11 mouse cellular contexts compared by ENCODE assay signal in genomic region chr2:59042616-59043015, GRCm38 (mm10).
DNase-seq lines count a peak whose midpoint lies in the region; ATAC-seq and TF ChIP-seq lines count a peak whose summit lies in the region.
"Had no signal": no experiment of that assay in that cellular context is flagged by ENCODE, and none has a peak within 500 bp of the region (broad histone marks: within the 10 kb centered on the region; RNA-seq: fewer than 3 reads in every experiment).

No protein-coding gene starts in this region.

- TF ChIP-seq CTCF in C2C12 (IDR thresholded peaks at IDR 0.05; ENCODE audit: control insufficient read depth, insufficient read depth, insufficient read length): no peak
- TF ChIP-seq CTCF in cerebellum, adult 2 months (IDR thresholded peaks at IDR 0.05; ENCODE audit: borderline replicate concordance, insufficient read depth, low read depth, low read length): no peak

- 70% methylated on average over 13 of the region's 13 CpGs for WGBS in hindbrain, embryonic 14.5 days
- WGBS in hindbrain, embryonic 10.5 days: 63% methylated on average over 13 of the region's 13 CpGs
- WGBS in intestine, embryonic 16.5 days: 45% methylated on average over 13 of the region's 13 CpGs
- 64% methylated on average over 13 of the region's 13 CpGs for WGBS in cerebellum, adult 2 months

- H3K4me3 ChIP-seq in hindbrain, embryonic 14.5 days (replicated peaks; ENCODE audit: low read length): no peak overlapping the region
- no peak overlapping the region for H3K4me3 ChIP-seq in hindbrain, embryonic 10.5 days
- H3K4me3 ChIP-seq in C2C12 (ENCODE audit: insufficient read depth, poor library complexity, severe bottlenecking): no peak overlapping the region
- no peak overlapping the region for H3K4me3 ChIP-seq in intestine, embryonic 16.5 days (ENCODE audit: low read length)
- no peak overlapping the region for H3K4me3 ChIP-seq in cerebellum, adult 2 months (replicated peaks; ENCODE audit: insufficient read depth, low read depth, low read length)
- H3K4me3 ChIP-seq: embryonic facial prominence, embryonic 15.5 days; liver, embryonic 13.5 days had no signal

- H3K9ac ChIP-seq in hindbrain, embryonic 14.5 days: no peak overlapping the region
- no peak overlapping the region for H3K9ac ChIP-seq in intestine, embryonic 16.5 days (ENCODE audit: low read depth, low read length)
- H3K9ac ChIP-seq: embryonic facial prominence, embryonic 15.5 days; liver, embryonic 13.5 days had no signal

- 0 out of 2 replicates have a peak, but pooled peaks have one; percentile 48 for ATAC-seq in hindbrain, embryonic 14.5 days (ENCODE audit: low FRiP score)
- peak; percentile 50 for ATAC-seq in intestine, embryonic 16.5 days

- no peak overlapping the region for H3K4me2 ChIP-seq in hindbrain, embryonic 14.5 days (replicated peaks)
- H3K4me2 ChIP-seq in intestine, embryonic 16.5 days (ENCODE audit: low read depth, low read length): no peak overlapping the region
- H3K4me2 ChIP-seq: liver, embryonic 13.5 days had no signal

- no peak overlapping the region for H3ac ChIP-seq in C2C12 (ENCODE audit: control insufficient read depth, insufficient read length, low read depth)

- no peaks in the 10 kb centered on the region for H3K79me3 ChIP-seq in C2C12 (ENCODE audit: low read depth)

- no peak for TF ChIP-seq POLR2A in cerebellum, adult 2 months (IDR thresholded peaks at IDR 0.05; ENCODE audit: borderline replicate concordance, insufficient read depth, low read length)

- no peaks in the 10 kb centered on the region for H3K27me3 ChIP-seq in hindbrain, embryonic 14.5 days (ENCODE audit: control insufficient read depth, insufficient read depth, low read length)
- no peaks in the 10 kb centered on the region for H3K27me3 ChIP-seq in hindbrain, embryonic 10.5 days (ENCODE audit: insufficient read depth, poor library complexity, severe bottlenecking)
- no peaks in the 10 kb centered on the region for H3K27me3 ChIP-seq in C2C12 (ENCODE audit: control insufficient read depth, insufficient read depth, insufficient read length)
- H3K27me3 ChIP-seq in intestine, embryonic 16.5 days (replicated peaks; ENCODE audit: control insufficient read depth, insufficient read depth, low read length): no peaks in the 10 kb centered on the region
- H3K27me3 ChIP-seq in cerebellum, adult 2 months (ENCODE audit: control insufficient read depth, insufficient read depth, low read length): no peaks in the 10 kb centered on the region
- H3K27me3 ChIP-seq: embryonic facial prominence, embryonic 15.5 days; liver, embryonic 13.5 days had no signal

- no peaks in the 10 kb centered on the region for H3K4me1 ChIP-seq in hindbrain, embryonic 14.5 days (replicated peaks; ENCODE audit: control insufficient read depth, insufficient read depth, low read length)
- H3K4me1 ChIP-seq in hindbrain, embryonic 10.5 days (replicated peaks): peaks cover 12% of the 10 kb centered on the region
- H3K4me1 ChIP-seq in intestine, embryonic 16.5 days (ENCODE audit: control insufficient read depth, insufficient read depth, low read length): no peaks in the 10 kb centered on the region
- H3K4me1 ChIP-seq in cerebellum, adult 2 months (ENCODE audit: control insufficient read depth, insufficient read depth, low read length): no peaks in the 10 kb centered on the region; the same call in 1 of the 2 replicates
- H3K4me1 ChIP-seq: embryonic facial prominence, embryonic 15.5 days; liver, embryonic 13.5 days had no signal

- H3K9me3 ChIP-seq in hindbrain, embryonic 14.5 days (ENCODE audit: control insufficient read depth, low read length): no peaks in the 10 kb centered on the region
- no peaks in the 10 kb centered on the region for H3K9me3 ChIP-seq in hindbrain, embryonic 10.5 days
- H3K9me3 ChIP-seq in intestine, embryonic 16.5 days (ENCODE audit: control insufficient read depth, low read length): no peaks in the 10 kb centered on the region
- H3K9me3 ChIP-seq: embryonic facial prominence, embryonic 15.5 days; liver, embryonic 13.5 days had no signal

- H3K79me2 ChIP-seq in C2C12 (ENCODE audit: control insufficient read depth, insufficient read depth): no peaks in the 10 kb centered on the region

- no peak for DNase-seq in hindbrain, embryonic 14.5 days (ENCODE audit: low spot score)
- DNase-seq in hindbrain, embryonic 10.5 days (ENCODE audit: low spot score): no peak
- DNase-seq in NIH3T3 (ENCODE audit: low read depth): peak; percentile 60
- no peak for DNase-seq in cerebellum, adult 2 months
- DNase-seq in ovary, postnatal 14 days (ENCODE audit: low spot score): no peak
- DNase-seq: liver, embryonic 13.5 days; midbrain, embryonic 14.5 days; thymus, postnatal 4 days had no signal

- no peak overlapping the region for H3K27ac ChIP-seq in hindbrain, embryonic 14.5 days
- no peak overlapping the region for H3K27ac ChIP-seq in hindbrain, embryonic 10.5 days
- H3K27ac ChIP-seq in intestine, embryonic 16.5 days (ENCODE audit: low read length): no peak overlapping the region
- H3K27ac ChIP-seq in cerebellum, adult 2 months (ENCODE audit: insufficient read depth, low read length): no peak overlapping the region
- H3K27ac ChIP-seq: embryonic facial prominence, embryonic 15.5 days; liver, embryonic 13.5 days had no signal

- no peaks in the 10 kb centered on the region for H3K36me3 ChIP-seq in hindbrain, embryonic 14.5 days (replicated peaks; ENCODE audit: control insufficient read depth, insufficient read depth)
- no peaks in the 10 kb centered on the region for H3K36me3 ChIP-seq in hindbrain, embryonic 10.5 days
- no peaks in the 10 kb centered on the region for H3K36me3 ChIP-seq in C2C12 (ENCODE audit: control insufficient read depth, insufficient read depth)
- no peaks in the 10 kb centered on the region for H3K36me3 ChIP-seq in intestine, embryonic 16.5 days (ENCODE audit: control insufficient read depth, insufficient read depth, low read length)
- H3K36me3 ChIP-seq: embryonic facial prominence, embryonic 15.5 days; liver, embryonic 13.5 days had no signal

TF ChIP-seq in C2C12, 6 proteins besides CTCF, POLR2A, EP300 and RAD21:
- TF ChIP-seq MAX (IDR thresholded peaks at IDR 0.05): no peak
- TF ChIP-seq FOSL1 (IDR thresholded peaks at IDR 0.05; ENCODE audit: insufficient read depth, low read length, poor library complexity, severe bottlenecking): peak; percentile 6
